In the genomic region with DNA sequence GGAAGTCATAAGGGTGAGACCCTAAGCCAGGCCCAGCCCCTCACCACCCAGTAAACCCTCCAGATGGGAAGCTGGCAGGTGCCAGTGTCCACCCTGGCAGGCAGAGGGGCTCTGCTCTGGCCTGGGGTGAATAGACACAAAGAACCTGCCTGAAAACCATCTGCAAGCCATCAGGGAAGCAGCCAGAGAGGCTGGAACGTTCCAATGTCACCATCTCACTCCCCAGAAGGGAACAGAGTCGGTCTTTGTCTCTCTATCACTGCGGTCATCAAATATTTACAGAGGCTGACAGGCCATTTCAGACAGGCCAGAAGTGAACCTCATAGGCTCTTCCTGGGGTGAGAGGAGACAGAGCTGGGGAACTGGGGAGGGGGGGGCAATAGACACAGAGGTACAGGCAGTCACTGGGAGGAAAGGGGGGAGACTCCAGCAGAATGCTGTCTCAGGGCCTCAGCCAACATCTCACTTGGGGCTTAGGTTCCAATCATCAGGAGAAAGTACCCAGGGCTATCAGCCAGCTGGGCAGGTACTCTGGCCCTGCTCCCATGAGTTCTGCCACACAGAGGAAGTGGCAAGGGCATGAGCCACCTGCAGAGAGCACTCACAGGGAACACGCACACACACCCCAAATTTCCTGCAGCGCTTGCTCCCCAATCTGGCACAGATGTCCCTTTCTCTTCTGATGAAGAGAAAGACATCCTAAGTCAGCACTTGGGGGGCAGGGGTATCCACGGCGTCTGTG, we compare ENCODE assay signal across 11 mouse cellular contexts. TPM values are rescaled to one million over a fixed set of nuclear protein-coding genes. Genes with fewer than 3 reads are reported as not detected.
DNase-seq lines count a peak whose midpoint lies in the region; ATAC-seq and TF ChIP-seq lines count a peak whose summit lies in the region.
"Had no signal": no experiment of that assay in that cellular context is flagged by ENCODE, and none has a peak within 500 bp of the region (broad histone marks: within the 10 kb centered on the region; RNA-seq: fewer than 3 reads in every experiment).

No protein-coding gene starts in this region.

- peak; percentile 59 for ATAC-seq in hindbrain, postnatal 0 days
- no peak for ATAC-seq in inflammation-experienced regulatory T-cells, adult 6 months

- peaks cover 20% of the 10 kb centered on the region; the same call in 1 of the 2 replicates for H3K4me1 ChIP-seq in heart, adult 2 months (ENCODE audit: control insufficient read depth, insufficient read depth, low read length)
- H3K4me1 ChIP-seq in hindbrain, postnatal 0 days (ENCODE audit: insufficient read depth, low read length), result peaks cover 57% of the 10 kb centered on the region
- peaks cover 72% of the 10 kb centered on the region for H3K4me1 ChIP-seq in olfactory bulb, adult 2 months (ENCODE audit: control insufficient read depth, insufficient read depth, low read length)

- DNase-seq in heart, adult 2 months, result no peak
- no peak for DNase-seq in heart, postnatal 14 days
- DNase-seq in cerebellum, postnatal 25 days, result peak; percentile 42 to 54
- peak; percentile 60 for DNase-seq in hindbrain, postnatal 0 days (ENCODE audit: low spot score)
- DNase-seq in kidney, postnatal 4 days, result no peak
- DNase-seq in ovary, postnatal 10 days (ENCODE audit: low spot score), result no peak
- DNase-seq: kidney, adult 8-10 months had no signal

- no peaks in the 10 kb centered on the region for H3K9me3 ChIP-seq in hindbrain, postnatal 0 days (ENCODE audit: low read length)
- H3K9me3 ChIP-seq: limb, embryonic 13.5 days had no signal

- TF ChIP-seq CTCF in heart, adult 2 months (IDR thresholded peaks at IDR 0.05), result no peak
- TF ChIP-seq CTCF in hindbrain, postnatal 0 days (IDR thresholded peaks at IDR 0.05; ENCODE audit: low read depth), result no peak
- TF ChIP-seq CTCF in olfactory bulb, adult 2 months (IDR thresholded peaks at IDR 0.05; ENCODE audit: insufficient read depth, low read depth, low read length), result no peak

- no peak for TF ChIP-seq EP300 in heart, adult 2 months (IDR thresholded peaks at IDR 0.05; ENCODE audit: insufficient read depth, low read depth, low read length)

- no peak overlapping the region for H3K4me3 ChIP-seq in heart, adult 2 months
- H3K4me3 ChIP-seq in hindbrain, postnatal 0 days (ENCODE audit: low read length), result no peak overlapping the region
- H3K4me3 ChIP-seq in olfactory bulb, adult 2 months (ENCODE audit: insufficient read depth, low read depth, low read length), result no peak overlapping the region
- H3K4me3 ChIP-seq: limb, embryonic 13.5 days; myocyte had no signal

- H3K36me3 ChIP-seq in heart, adult 2 months (ENCODE audit: control insufficient read depth, insufficient read depth, low read length), result no peaks in the 10 kb centered on the region
- no peaks in the 10 kb centered on the region for H3K36me3 ChIP-seq in hindbrain, postnatal 0 days (ENCODE audit: insufficient read depth, low read length)
- H3K36me3 ChIP-seq: limb, embryonic 13.5 days had no signal

- H3K27ac ChIP-seq in heart, adult 2 months, result peak overlapping the region; percentile 31
- H3K27ac ChIP-seq in hindbrain, postnatal 0 days, result peak overlapping the region; percentile 56
- H3K27ac ChIP-seq in olfactory bulb, adult 2 months (ENCODE audit: insufficient read depth, low read depth, low read length), result peak overlapping the region; percentile 90
- H3K27ac ChIP-seq: limb, embryonic 13.5 days had no signal

- H3K27me3 ChIP-seq in heart, adult 2 months (ENCODE audit: control insufficient read depth, insufficient read depth, low read length), result no peaks in the 10 kb centered on the region
- H3K27me3 ChIP-seq in hindbrain, postnatal 0 days (ENCODE audit: insufficient read depth, low read length), result no peaks in the 10 kb centered on the region
- H3K27me3 ChIP-seq: limb, embryonic 13.5 days had no signal

- WGBS in heart, adult 2 months, result 59% methylated on average over 7 of the region's 7 CpGs
- 42% methylated on average over 7 of the region's 7 CpGs for WGBS in hindbrain, postnatal 0 days
- 36% methylated on average over 7 of the region's 7 CpGs for WGBS in olfactory bulb, adult 2 months

- no peak for TF ChIP-seq POLR2A in heart, adult 2 months (IDR thresholded peaks at IDR 0.05; ENCODE audit: insufficient read depth, low read depth, low read length)
- no peak for TF ChIP-seq POLR2A in olfactory bulb, adult 2 months (IDR thresholded peaks at IDR 0.05; ENCODE audit: insufficient read depth, low read depth, low read length)

- H3K79me2 ChIP-seq in heart, adult 2 months (replicated peaks; ENCODE audit: control insufficient read depth, insufficient read depth, low read length), result no peaks in the 10 kb centered on the region

- H3K9ac ChIP-seq in heart, adult 2 months (ENCODE audit: low read depth, low read length), result no peak overlapping the region
- H3K9ac ChIP-seq in hindbrain, postnatal 0 days (replicated peaks; ENCODE audit: low read length), result no peak overlapping the region
- H3K9ac ChIP-seq: limb, embryonic 13.5 days had no signal

- no peak overlapping the region for H3K4me2 ChIP-seq in hindbrain, postnatal 0 days (ENCODE audit: low read depth, low read length)
- H3K4me2 ChIP-seq: limb, embryonic 13.5 days had no signal

- intact Hi-C loops in heart, adult 2 months (cut with DNase I), result loop anchor here (2.0 kb wide), 1 partner anchor 15 kb away; no protein-coding TSS in a partner anchor
- intact Hi-C loops in heart, postnatal 14 days (cut with DNase I), result no loop called here

RNA-seq across cellular contexts. Expression of gene Wnk2, which starts 15.7 kb away (rescaled TPM):
- 10 to 100 TPM; 66.7 to 79.4 TPM for total RNA-seq in heart, adult 2 months (2021)
- 28.7 and 30.9 TPM in 2 replicates for polyA plus RNA-seq in heart, adult 2 months (2012; rRNA removed)
- 10 to 100 TPM; 40.3 to 60.0 TPM for total RNA-seq in heart, postnatal 14 days (2021)
- 63.8 and 68.9 TPM in 2 replicates for total RNA-seq in hindbrain, postnatal 0 days (2014; rRNA removed)
- 14.5 and 15.1 TPM in 2 replicates for polyA plus RNA-seq in hindbrain, postnatal 0 days (2015; fragmentation: Nextera tagmentation; extraction: Ambion mirVana)
- not detected in 2 replicates for polyA plus RNA-seq in olfactory bulb, adult 2 months (2012; ENCODE audit: insufficient read depth, insufficient read length, low replicate concordance, missing spikeins)
- not detected for polyA plus RNA-seq in inflammation-experienced regulatory T-cells, adult 6 months (2017; shearing (Covaris generic))
- polyA plus RNA-seq: myocyte had no signal

RNA-seq across cellular contexts. Expression of gene Ninj1, which starts 55.2 kb away (rescaled TPM):
- 100 to 1,000 TPM; 108 to 152 TPM for total RNA-seq in heart, adult 2 months (2021)
- 157 and 220 TPM in 2 replicates for polyA plus RNA-seq in heart, adult 2 months (2012; rRNA removed)
- 100 to 1,000 TPM in 1 of 2 experiments, 10 to 100 TPM in 1; 99.0 to 112 TPM for total RNA-seq in heart, postnatal 14 days (2021)
- total RNA-seq in hindbrain, postnatal 0 days (2014; rRNA removed), result 44.1 and 54.4 TPM in 2 replicates
- 50.0 and 50.7 TPM in 2 replicates for polyA plus RNA-seq in hindbrain, postnatal 0 days (2015; fragmentation: Nextera tagmentation; extraction: Ambion mirVana)
- not detected in 2 replicates for polyA plus RNA-seq in olfactory bulb, adult 2 months (2012; ENCODE audit: insufficient read depth, insufficient read length, low replicate concordance, missing spikeins)
- 10 to 100 TPM; 19.6 to 30.9 (median 29.4) TPM for polyA plus RNA-seq in inflammation-experienced regulatory T-cells, adult 6 months (2017; shearing (Covaris generic))

Comparison
In these comparisons a context has a peak if more than half of its experiments do, and no peak if none do; other contexts are left out.
1. DNase-seq: peak in cerebellum, postnatal 25 days (2 of 2) and hindbrain, postnatal 0 days (single experiment); none in heart, adult 2 months (0 of 2), heart, postnatal 14 days (0 of 2), kidney, postnatal 4 days (0 of 2) and ovary, postnatal 10 days (single experiment).
2. H3K27ac ChIP-seq: peak in every context shown above with its lines; median percentile 90 in olfactory bulb, adult 2 months; 56 in hindbrain, postnatal 0 days; 31 in heart, adult 2 months.
3. RNA of gene Ninj1, which starts 55.2 kb away (polyA plus RNA-seq): 157 to 220 TPM in heart, adult 2 months, 50.0 to 50.7 TPM in hindbrain, postnatal 0 days and 19.6 to 30.9 TPM in inflammation-experienced regulatory T-cells, adult 6 months; not detected in olfactory bulb, adult 2 months; every median in the first group is over 10 times any median in the second.